Mouse (Mus musculus): ENCODE results near the gene Arhgap4.

Arhgap4 gene

GRCm38 (mm10) chrX:73914827-73915703, 6.6 kb downstream of the Arhgap4 start:
- peak; percentile 93 to 95 for DNase-seq (ENCODE audit: low spot score in 2 of 2)

- DNase-seq (ENCODE audit: low spot score in 2 of 2): peak; percentile 80 to 84
These were observed 10.1 kb downstream of the Arhgap4 start for GRCm38 (mm10) chrX:73911588-73911987.

GRCm38 (mm10) chrX:73911156-73911555, 10.5 kb downstream of the Arhgap4 start:
- peak; percentile 75 to 80 for DNase-seq (ENCODE audit: low spot score in 2 of 2)

GRCm38 (mm10) chrX:73910451-73910850, 11.2 kb downstream of the Arhgap4 start:
- DNase-seq (ENCODE audit: low spot score in 2 of 2): peak in 1 of 2 experiments; percentile 44

- DNase-seq (ENCODE audit: low spot score in 2 of 2): no peak
These were observed 11.6 kb downstream of the Arhgap4 start for GRCm38 (mm10) chrX:73910049-73910448.

- no peak for DNase-seq (ENCODE audit: low spot score in 2 of 2)
These were observed 23.7 kb downstream of the Arhgap4 start for GRCm38 (mm10) chrX:73897959-73898358.

- peak in 1 of 2 experiments; percentile 29 for DNase-seq (ENCODE audit: low spot score in 2 of 2)
These were observed 26.0 kb downstream of the Arhgap4 start, which contains the start of gene L1cam for GRCm38 (mm10) chrX:73895719-73896118. L1cam (minus strand) TSS chrX:73896105.

- DNase-seq (ENCODE audit: low spot score in 2 of 2): no peak
These were observed 28.8 kb downstream of the Arhgap4 start for GRCm38 (mm10) chrX:73892833-73893232.

GRCm38 (mm10) chrX:73891551-73892152, 30.0 kb downstream of the Arhgap4 start, which contains the start of gene Avpr2:
Avpr2 (plus strand) TSS chrX:73892102.
- no peak for DNase-seq (ENCODE audit: low spot score in 2 of 2)

GRCm38 (mm10) chrX:73881463-73881862, 40.2 kb downstream of the Arhgap4 start:
- no peak for DNase-seq (ENCODE audit: low spot score in 2 of 2)

- no peak for DNase-seq (ENCODE audit: low spot score in 2 of 2)
These were observed 40.6 kb downstream of the Arhgap4 start for GRCm38 (mm10) chrX:73881036-73881427.

GRCm38 (mm10) chrX:73880194-73881035, 41.3 kb downstream of the Arhgap4 start:
- peak; percentile 45 to 57 for DNase-seq (ENCODE audit: low spot score in 2 of 2)

- DNase-seq (ENCODE audit: low spot score in 2 of 2): no peak
These were observed 44.7 kb downstream of the Arhgap4 start for GRCm38 (mm10) chrX:73877014-73877413.

GRCm38 (mm10) chrX:73875881-73876280, 45.8 kb downstream of the Arhgap4 start:
- no peak for DNase-seq (ENCODE audit: low spot score in 2 of 2)

GRCm38 (mm10) chrX:73871956-73872355, 49.7 kb downstream of the Arhgap4 start:
- no peak for DNase-seq (ENCODE audit: low spot score in 2 of 2)

GRCm38 (mm10) chrX:73871474-73871873, 50.2 kb downstream of the Arhgap4 start:
- no peak for DNase-seq (ENCODE audit: low spot score in 2 of 2)

- no peak for DNase-seq (ENCODE audit: low spot score in 2 of 2)
These were observed 52.3 kb downstream of the Arhgap4 start for GRCm38 (mm10) chrX:73869334-73869733.

- DNase-seq (ENCODE audit: low spot score in 2 of 2): peak in 1 of 2 experiments; percentile 20
These were observed 53.8 kb downstream of the Arhgap4 start for GRCm38 (mm10) chrX:73867852-73868251.

- DNase-seq (ENCODE audit: low spot score in 2 of 2): no peak
These were observed 54.4 kb downstream of the Arhgap4 start for GRCm38 (mm10) chrX:73867256-73867655.

GRCm38 (mm10) chrX:73864692-73865091, 57.0 kb downstream of the Arhgap4 start:
- DNase-seq (ENCODE audit: low spot score in 2 of 2): no peak

- DNase-seq (ENCODE audit: low spot score in 2 of 2): no peak
These were observed 66.6 kb downstream of the Arhgap4 start for GRCm38 (mm10) chrX:73855087-73855408.
